Mouse (Mus musculus) spleen, postnatal 0 days (tissue): ENCODE data around the gene Trim29. TPM values are rescaled to one million over a fixed set of nuclear protein-coding genes. Genes with fewer than 3 reads are reported as not detected.

Experiments used
- polyA plus RNA-seq: library from polyadenylated mRNA; unstranded; fragments of >200 nt; fragmentation: Nextera tagmentation; extraction: Ambion mirVana; gene quantifications from 2 replicates; pipeline ENCODE4 v1.2.1, GENCODE M21; 2015

Gene Trim29
- 0.20 and 0.22 TPM in 2 replicates for polyA plus RNA-seq

DNA sequence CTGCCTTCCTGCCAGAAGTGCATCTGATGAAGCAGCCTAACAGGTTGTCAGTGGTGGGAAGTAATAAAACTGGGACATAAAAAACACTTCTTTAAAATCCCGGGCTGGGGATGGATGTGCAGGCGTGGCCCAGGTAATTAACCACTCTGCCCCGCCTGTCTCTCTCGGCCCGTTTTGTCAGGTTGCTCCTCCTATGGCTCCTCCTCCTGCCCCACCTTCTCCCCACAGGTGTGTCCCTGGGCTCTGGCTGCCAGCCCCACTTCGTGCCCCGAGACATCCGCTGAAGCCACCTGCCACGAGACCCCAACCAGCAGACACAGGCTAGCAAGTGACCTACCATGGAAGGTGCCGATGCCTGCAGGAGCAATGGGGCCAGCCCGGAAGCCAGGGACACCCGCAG is at the start of gene Trim29:
Gene Trim29 (plus strand): TSS at position 311 of the 400 bp plus-strand sequence.

Other genes starting within 250 kb of the Trim29 start
- 10.2 and 10.9 TPM in 2 replicates for gene Arhgef12, start 203.6 kb upstream of the Trim29 start, polyA plus RNA-seq
- gene Tmem136, start 194.3 kb upstream of the Trim29 start, polyA plus RNA-seq: 1.2 and 1.4 TPM in 2 replicates
- gene Pou2f3, start 100.5 kb upstream of the Trim29 start, polyA plus RNA-seq: 0.12 and 0.17 TPM in 2 replicates
- gene Oaf, start 70.9 kb upstream of the Trim29 start, polyA plus RNA-seq: 29.7 and 34.2 TPM in 2 replicates